Mouse (Mus musculus) layer of hippocampus, adult 18-20 months (tissue): Measurements from ENCODE around the gene Tmem230. TPM values are rescaled to one million over a fixed set of nuclear protein-coding genes. Genes with fewer than 3 reads are reported as not detected.
"Not testable (repeated sequence)": the region's sequence is repeated elsewhere in the genome, so short reads cannot be mapped to it uniquely, and the experiment has no call there.

Source experiments
- DNase-seq, 2 experiments: peaks; one replicate each; pipeline ENCODE4 v3.0.0; 2022; ENCODE audit warnings: low spot score in 2 of 2
- total RNA-seq, 2 experiments: library from RNA; stranded (reverse); gene quantifications; 2 replicates each; pipeline ENCODE4 v1.2.3; 2021

The Tmem230 gene
- total RNA-seq, 2 experiments from 2014 or later = 32.8 to 32.9 TPM

- no peak for DNase-seq
Measured at GRCm38 (mm10) chr2:132275527-132275926, 27.9 kb upstream of the Tmem230 start.

GRCm38 (mm10) chr2:132272694-132273389, 25.2 kb upstream of the Tmem230 start:
- no peak for DNase-seq

GRCm38 (mm10) chr2:132270331-132270951, 22.8 kb upstream of the Tmem230 start:
- DNase-seq = no peak

GRCm38 (mm10) chr2:132269217-132269616, 21.6 kb upstream of the Tmem230 start:
- DNase-seq = no peak

- no peak for DNase-seq
Measured at GRCm38 (mm10) chr2:132266086-132266485, 18.5 kb upstream of the Tmem230 start.

GRCm38 (mm10) chr2:132265196-132265595, 17.6 kb upstream of the Tmem230 start:
- no peak for DNase-seq

- no peak for DNase-seq
Measured at GRCm38 (mm10) chr2:132264266-132264710, 16.7 kb upstream of the Tmem230 start.

GRCm38 (mm10) chr2:132263421-132264265, 16.0 kb upstream of the Tmem230 start:
- no peak for DNase-seq

- peak; percentile 99 for DNase-seq
Measured at GRCm38 (mm10) chr2:132262879-132263398, 15.3 kb upstream of the Tmem230 start, which contains the start of gene Cds2. Cds2 (plus strand) TSS chr2:132263148.

GRCm38 (mm10) chr2:132262175-132262574, 14.6 kb upstream of the Tmem230 start:
- DNase-seq = no peak

- no peak for DNase-seq
Measured at GRCm38 (mm10) chr2:132260601-132261000, 13.0 kb upstream of the Tmem230 start.

- DNase-seq = no peak
Measured at GRCm38 (mm10) chr2:132257350-132258068, 9.9 kb upstream of the Tmem230 start.

GRCm38 (mm10) chr2:132253603-132254002, 6.0 kb upstream of the Tmem230 start:
- DNase-seq = no peak

- DNase-seq = peak; percentile 96 to 97
Measured at GRCm38 (mm10) chr2:132252542-132253528, 5.2 kb upstream of the Tmem230 start, which contains the start of gene Pcna. Pcna (minus strand) TSS chr2:132253314.

- no peak for DNase-seq
Measured at GRCm38 (mm10) chr2:132251911-132252310, 4.3 kb upstream of the Tmem230 start.

- DNase-seq = no peak
Measured at GRCm38 (mm10) chr2:132243370-132243769, 4.2 kb downstream of the Tmem230 start.

GRCm38 (mm10) chr2:132240457-132240856, 7.2 kb downstream of the Tmem230 start:
- DNase-seq = peak; percentile 36 to 75

GRCm38 (mm10) chr2:132239434-132239833, 8.2 kb downstream of the Tmem230 start:
- not testable (repeated sequence) for DNase-seq

GRCm38 (mm10) chr2:132235975-132236374, 11.6 kb downstream of the Tmem230 start:
- no peak for DNase-seq
